Mouse (Mus musculus): ENCODE measurements at regions not wholly inside any gene's neighbourhood (a gene's known extent, or its start where the extent isn't known, plus 50 kb on each side); places are given as distances from the start of the nearest gene placed in this dataset.

DNA sequence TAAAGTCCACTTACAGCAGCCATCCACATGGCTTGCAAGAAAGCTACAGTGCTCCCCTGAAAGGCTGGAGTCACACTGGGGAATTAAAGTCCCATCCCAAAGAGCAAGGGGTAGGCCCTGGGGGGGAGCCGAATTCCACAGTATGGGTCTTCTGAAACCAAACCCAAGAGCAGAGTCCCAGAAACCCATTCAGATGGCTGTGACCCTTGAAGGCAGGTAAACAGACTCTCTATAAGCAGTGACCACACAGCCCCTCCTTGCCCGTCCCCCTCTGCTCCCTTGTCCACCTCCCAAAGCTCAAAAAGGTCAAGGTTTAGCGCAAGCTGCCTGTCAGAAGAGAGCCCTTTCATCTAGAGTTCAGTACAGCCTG lies 176.9 kb upstream of the Bmp4 start:
- no peak overlapping the region for H3K4me2 ChIP-seq (ENCODE audit: low read depth, low read length, poor library complexity, severe bottlenecking)
- TF ChIP-seq CTCF (IDR thresholded peaks at IDR 0.05): no peak
- no peaks in the 10 kb centered on the region for H3K9me3 ChIP-seq (ENCODE audit: low read length)
- DNase-seq (ENCODE audit: low spot score) (no peak), ATAC-seq (ENCODE audit: low FRiP score) (no peak)
- no peak overlapping the region for H3K4me3 ChIP-seq (ENCODE audit: low read depth, low read length)
- H3K27ac ChIP-seq (ENCODE audit: low read depth, low read length): no peak overlapping the region
- no peaks in the 10 kb centered on the region for H3K4me1 ChIP-seq (ENCODE audit: insufficient read depth, low read length)
- WGBS: 51% methylated on average over 3 of the region's 3 CpGs
- H3K27me3 ChIP-seq (ENCODE audit: insufficient read depth, low read length): no peaks in the 10 kb centered on the region
- no peak overlapping the region for H3K9ac ChIP-seq (replicated peaks; ENCODE audit: low read length, poor library complexity, severe bottlenecking)
- H3K36me3 ChIP-seq (ENCODE audit: insufficient read depth, low read length): no peaks in the 10 kb centered on the region

DNA sequence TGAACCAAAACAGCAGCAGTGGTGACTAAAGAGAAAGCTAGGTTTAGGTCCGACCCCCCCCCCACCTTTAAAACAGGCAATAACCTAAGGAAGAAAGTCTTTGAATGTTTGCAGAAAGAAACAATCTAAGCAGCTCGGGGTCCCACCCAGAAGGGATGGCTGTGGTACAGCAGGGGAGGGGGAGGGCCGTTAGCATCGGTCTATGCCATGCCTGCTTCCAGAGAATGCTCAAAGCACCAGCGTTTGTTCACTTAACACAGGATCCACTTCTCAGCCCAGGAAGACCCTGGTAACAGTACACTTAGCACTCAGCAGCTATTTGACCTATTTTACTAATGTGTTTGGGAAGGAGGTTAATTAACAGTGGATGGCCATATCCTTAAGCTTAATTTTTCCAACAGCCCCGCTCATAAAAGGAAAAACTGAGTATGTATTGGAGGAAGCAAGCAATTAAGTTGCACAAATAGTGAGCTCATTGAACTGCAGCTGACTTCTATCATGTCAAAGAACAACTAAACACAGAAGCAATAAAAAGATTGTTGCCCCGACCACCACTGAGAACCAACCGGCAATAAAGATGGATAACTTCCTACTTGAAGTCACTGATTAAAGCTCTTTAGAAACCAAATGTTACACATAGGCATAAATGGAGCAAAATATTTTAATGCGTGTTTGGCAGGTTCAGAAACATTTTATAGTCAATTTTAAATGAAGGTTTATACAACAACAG lies 176.4 kb upstream of the Bmp4 start:
- H3K9ac ChIP-seq (replicated peaks; ENCODE audit: low read length, poor library complexity, severe bottlenecking): no peak overlapping the region
- H3K4me2 ChIP-seq (ENCODE audit: low read depth, low read length, poor library complexity, severe bottlenecking): no peak overlapping the region
- no peak overlapping the region for H3K4me3 ChIP-seq (ENCODE audit: low read depth, low read length)
- TF ChIP-seq CTCF (IDR thresholded peaks at IDR 0.05): no peak
- peak; percentile 9 for DNase-seq (ENCODE audit: low spot score)
- H3K36me3 ChIP-seq (ENCODE audit: insufficient read depth, low read length): no peaks in the 10 kb centered on the region
- no peak for ATAC-seq (ENCODE audit: low FRiP score)
- H3K4me1 ChIP-seq (ENCODE audit: insufficient read depth, low read length): no peaks in the 10 kb centered on the region
- H3K27me3 ChIP-seq (ENCODE audit: insufficient read depth, low read length): no peaks in the 10 kb centered on the region
- no peak overlapping the region for H3K27ac ChIP-seq (ENCODE audit: low read depth, low read length)
- 73% methylated on average over 9 of the region's 9 CpGs for WGBS
- no peaks in the 10 kb centered on the region for H3K9me3 ChIP-seq (ENCODE audit: low read length)

DNA sequence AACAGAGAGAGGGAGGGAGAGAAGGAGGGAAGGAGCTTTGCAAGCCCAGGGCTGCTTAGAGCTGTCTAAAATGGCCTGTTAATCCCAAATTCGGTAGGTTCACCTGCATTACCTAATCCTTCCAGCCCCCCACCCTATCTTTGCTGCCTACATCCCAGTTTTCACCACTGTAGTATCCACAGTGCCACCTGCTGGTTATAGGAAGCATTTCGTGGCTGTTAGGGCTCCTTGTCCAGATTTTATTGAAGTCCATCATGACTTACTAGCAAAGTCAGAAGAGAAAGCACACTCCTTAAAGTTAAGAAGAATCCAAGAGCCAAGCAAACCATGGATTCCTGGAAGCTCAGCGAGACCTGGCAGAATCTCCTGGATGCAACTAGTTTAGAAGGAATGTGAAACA lies 174.5 kb upstream of the Bmp4 start:
- Histone ChIP-seq H3K27me3 (ENCODE audit: insufficient read depth, low read length) (no peaks in the 10 kb centered on the region), H3K9ac (replicated peaks; ENCODE audit: low read length, poor library complexity, severe bottlenecking) (no peak overlapping the region), H3K4me3 (ENCODE audit: low read depth, low read length) (no peak overlapping the region), H3K4me2 (ENCODE audit: low read depth, low read length, poor library complexity, severe bottlenecking) (no peak overlapping the region), H3K4me1 (ENCODE audit: insufficient read depth, low read length) (no peaks in the 10 kb centered on the region), H3K9me3 (ENCODE audit: low read length) (no peaks in the 10 kb centered on the region), H3K36me3 (ENCODE audit: insufficient read depth, low read length) (no peaks in the 10 kb centered on the region), H3K27ac (ENCODE audit: low read depth, low read length) (no peak overlapping the region)
- DNase-seq (ENCODE audit: low spot score) (peak; percentile 61), ATAC-seq (ENCODE audit: low FRiP score) (no peak)
- 16% methylated on average over 3 of the region's 3 CpGs for WGBS
- peak; percentile 75 for TF ChIP-seq CTCF (IDR thresholded peaks at IDR 0.05)

DNA sequence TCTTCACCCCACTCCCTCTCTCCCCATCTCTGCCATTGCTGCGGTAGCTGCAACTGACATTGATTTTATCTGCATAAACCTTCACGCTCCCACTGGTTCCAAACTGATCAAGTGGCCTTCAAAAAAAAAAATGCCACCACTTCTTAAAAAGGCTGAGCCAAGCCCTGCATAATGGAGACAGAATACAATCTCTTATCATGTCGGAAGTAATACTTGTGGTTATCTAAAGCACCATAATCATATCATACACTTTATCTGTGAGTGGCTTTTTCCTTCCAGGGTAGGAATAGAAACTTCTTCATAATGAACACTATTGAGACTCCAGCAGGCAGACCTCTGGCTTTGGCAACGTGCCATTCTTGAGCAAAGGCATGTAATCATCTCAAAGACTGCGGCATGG lies 171.5 kb upstream of the Bmp4 start:
- no peak for TF ChIP-seq CTCF (IDR thresholded peaks at IDR 0.05)
- no peaks in the 10 kb centered on the region for H3K36me3 ChIP-seq (ENCODE audit: insufficient read depth, low read length)
- H3K27ac ChIP-seq (ENCODE audit: low read depth, low read length): no peak overlapping the region
- no peak overlapping the region for H3K4me2 ChIP-seq (ENCODE audit: low read depth, low read length, poor library complexity, severe bottlenecking)
- no peaks in the 10 kb centered on the region for H3K9me3 ChIP-seq (ENCODE audit: low read length)
- H3K27me3 ChIP-seq (ENCODE audit: insufficient read depth, low read length): no peaks in the 10 kb centered on the region
- no peak overlapping the region for H3K4me3 ChIP-seq (ENCODE audit: low read depth, low read length)
- H3K9ac ChIP-seq (replicated peaks; ENCODE audit: low read length, poor library complexity, severe bottlenecking): no peak overlapping the region
- 81% methylated on average over 5 of the region's 5 CpGs for WGBS
- ATAC-seq (ENCODE audit: low FRiP score): no peak
- no peaks in the 10 kb centered on the region for H3K4me1 ChIP-seq (ENCODE audit: insufficient read depth, low read length)
- no peak for DNase-seq (ENCODE audit: low spot score)

GRCm38 (mm10) chr14:46553239-46553638 lies 162.8 kb upstream of the Bmp4 start:
- Histone ChIP-seq H3K9ac (replicated peaks; ENCODE audit: low read length, poor library complexity, severe bottlenecking) (no peak overlapping the region), H3K4me1 (ENCODE audit: insufficient read depth, low read length) (no peaks in the 10 kb centered on the region), H3K9me3 (ENCODE audit: low read length) (no peaks in the 10 kb centered on the region), H3K4me3 (ENCODE audit: low read depth, low read length) (no peak overlapping the region), H3K36me3 (ENCODE audit: insufficient read depth, low read length) (no peaks in the 10 kb centered on the region), H3K27ac (ENCODE audit: low read depth, low read length) (no peak overlapping the region), H3K27me3 (ENCODE audit: insufficient read depth, low read length) (no peaks in the 10 kb centered on the region), H3K4me2 (ENCODE audit: low read depth, low read length, poor library complexity, severe bottlenecking) (no peak overlapping the region)
- no peak for TF ChIP-seq CTCF (IDR thresholded peaks at IDR 0.05)
- WGBS: 93% methylated on average over 2 of the region's 2 CpGs
- DNase-seq (ENCODE audit: low spot score) (no peak), ATAC-seq (ENCODE audit: low FRiP score) (no peak)

- TF ChIP-seq CTCF (IDR thresholded peaks at IDR 0.05): no peak
- Histone ChIP-seq H3K36me3 (ENCODE audit: insufficient read depth, low read length) (no peaks in the 10 kb centered on the region), H3K9me3 (ENCODE audit: low read length) (no peaks in the 10 kb centered on the region), H3K4me1 (ENCODE audit: insufficient read depth, low read length) (no peaks in the 10 kb centered on the region), H3K9ac (replicated peaks; ENCODE audit: low read length, poor library complexity, severe bottlenecking) (no peak overlapping the region), H3K27me3 (ENCODE audit: insufficient read depth, low read length) (no peaks in the 10 kb centered on the region), H3K27ac (ENCODE audit: low read depth, low read length) (no peak overlapping the region), H3K4me2 (ENCODE audit: low read depth, low read length, poor library complexity, severe bottlenecking) (no peak overlapping the region), H3K4me3 (ENCODE audit: low read depth, low read length) (no peak overlapping the region)
- ATAC-seq (ENCODE audit: low FRiP score): no peak
- WGBS: 75% methylated on average over 6 of the region's 6 CpGs
- no peak for DNase-seq (ENCODE audit: low spot score)
These were observed 155.7 kb upstream of the Bmp4 start for GRCm38 (mm10) chr14:46546146-46546545.
